Mouse (Mus musculus) urinary bladder, adult 2 months (tissue): Measurements from ENCODE around the gene Mrpl2. TPM values are rescaled to one million over a fixed set of nuclear protein-coding genes. Genes with fewer than 3 reads are reported as not detected.
A peak's percentile ranks its signal among the peaks of the same experiment; 100 is the strongest.

Experiments used
- DNase-seq: peaks from one replicate; pipeline ENCODE4 v3.0.0; 2022; ENCODE audit warnings: low spot score
- polyA plus RNA-seq: library from polyadenylated mRNA; depleted of rRNA; stranded (reverse); fragments of >200 nt; gene quantifications from 2 replicates; pipeline ENCODE4 v1.2.3, GENCODE M21; 2012; rRNA removed

Gene Mrpl2
- polyA plus RNA-seq: 49.8 and 54.6 TPM in 2 replicates

DNA sequence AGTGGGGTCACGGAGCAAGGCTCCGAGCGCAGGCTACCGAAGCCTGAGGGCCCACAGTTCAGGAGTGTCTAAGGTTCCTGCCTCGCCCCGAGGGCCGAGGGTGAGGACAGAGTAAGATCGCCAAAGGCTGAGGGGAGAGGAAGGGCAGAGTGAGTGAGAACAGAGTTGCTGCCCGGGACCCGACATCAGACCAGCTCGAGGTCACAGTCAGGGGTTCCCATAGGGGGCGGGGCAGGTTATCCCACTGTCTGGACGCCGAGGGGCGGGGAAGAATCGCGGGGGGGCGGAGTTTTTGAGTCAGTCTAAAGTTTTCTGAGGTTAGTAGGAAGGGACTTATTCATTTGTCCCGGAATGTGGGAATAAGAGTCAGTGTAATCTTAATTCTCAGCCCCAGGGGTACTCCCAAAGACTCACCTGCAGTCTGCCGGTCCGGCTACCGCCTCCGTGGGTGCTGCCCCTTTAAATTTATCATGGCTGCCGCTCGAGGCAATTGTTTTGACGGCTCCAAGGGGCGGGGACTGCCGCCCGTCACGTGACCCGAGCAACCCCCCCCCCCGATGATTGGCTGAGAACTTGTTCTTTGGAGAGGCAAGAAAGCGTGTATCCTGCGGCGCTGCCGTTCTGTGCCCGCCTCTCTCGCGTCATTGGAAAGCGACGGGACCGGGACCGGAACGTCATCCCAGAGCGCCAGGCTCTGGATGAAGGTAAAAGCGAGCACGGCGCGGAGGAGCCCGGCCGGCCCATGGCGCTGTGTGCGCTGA lies at the start of gene Mrpl2, which contains the start of gene Klc4:
Gene Mrpl2, plus strand, starts transcription at position 669 of the 761 bp plus-strand sequence.
Gene Klc4, minus strand, starts transcription at position 462 of the 761 bp plus-strand sequence.
- peak; percentile 99 for DNase-seq

DNA sequence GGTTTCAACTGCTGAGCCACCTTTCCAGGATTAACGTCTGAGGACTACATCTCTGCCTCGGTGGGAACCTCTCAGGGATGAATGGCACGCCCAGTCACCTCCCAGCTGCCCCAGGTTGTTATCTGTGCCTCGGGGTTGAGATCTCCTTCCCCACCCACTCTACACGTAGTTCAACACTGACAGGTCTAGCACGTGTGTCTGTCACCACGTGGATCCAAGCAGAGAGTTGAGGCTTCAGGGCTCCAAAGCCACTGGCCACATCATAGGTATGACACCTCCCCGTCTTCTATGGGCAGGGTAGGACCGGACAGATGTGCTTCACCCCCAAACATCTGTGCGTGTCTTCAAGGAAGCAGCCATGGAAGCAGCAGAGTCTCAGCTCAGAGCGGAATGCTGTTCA lies 48.1 kb upstream of the Mrpl2 start:
- no peak for DNase-seq

- no peak for DNase-seq
Measured at GRCm38 (mm10) chr17:46598963-46599362, 47.1 kb upstream of the Mrpl2 start.

- DNase-seq: no peak
Measured at GRCm38 (mm10) chr17:46600569-46600968, 45.5 kb upstream of the Mrpl2 start.

GRCm38 (mm10) chr17:46602212-46602611 lies 43.8 kb upstream of the Mrpl2 start:
- no peak for DNase-seq

- DNase-seq: no peak
Measured at GRCm38 (mm10) chr17:46603229-46603628, 42.8 kb upstream of the Mrpl2 start.

- DNase-seq: no peak
Measured at GRCm38 (mm10) chr17:46605126-46605525, 40.9 kb upstream of the Mrpl2 start.

- no peak for DNase-seq
Measured at GRCm38 (mm10) chr17:46605987-46606386, 40.0 kb upstream of the Mrpl2 start.

- DNase-seq: no peak
Measured at GRCm38 (mm10) chr17:46609721-46610514, 36.1 kb upstream of the Mrpl2 start.

- DNase-seq: no peak
Measured at GRCm38 (mm10) chr17:46611316-46611715, 34.7 kb upstream of the Mrpl2 start.

DNA sequence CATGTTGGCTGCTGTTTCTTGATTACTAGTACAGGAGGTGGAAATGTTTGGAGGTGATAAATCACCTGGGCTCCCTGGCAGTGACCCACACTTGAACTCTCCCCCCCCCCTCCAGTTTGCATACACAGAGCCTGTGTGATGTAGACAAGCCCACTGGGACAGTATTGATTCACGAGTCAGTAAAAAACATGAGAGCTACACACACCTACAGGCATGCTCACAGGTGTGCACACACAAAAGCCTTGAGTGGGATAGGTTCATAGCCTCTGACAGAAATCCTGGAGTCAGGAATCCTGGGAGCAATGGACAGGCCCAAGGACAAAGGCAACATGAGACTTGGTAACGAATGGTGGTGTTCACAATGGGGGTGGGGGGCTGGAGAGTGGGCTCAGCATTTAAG lies 33.8 kb upstream of the Mrpl2 start:
- DNase-seq: no peak

- DNase-seq: no peak
Measured at GRCm38 (mm10) chr17:46612820-46613219, 33.2 kb upstream of the Mrpl2 start.

- no peak for DNase-seq
Measured at GRCm38 (mm10) chr17:46613229-46613628, 32.8 kb upstream of the Mrpl2 start.

GRCm38 (mm10) chr17:46617799-46618198 lies 28.2 kb upstream of the Mrpl2 start:
- DNase-seq: no peak

DNA sequence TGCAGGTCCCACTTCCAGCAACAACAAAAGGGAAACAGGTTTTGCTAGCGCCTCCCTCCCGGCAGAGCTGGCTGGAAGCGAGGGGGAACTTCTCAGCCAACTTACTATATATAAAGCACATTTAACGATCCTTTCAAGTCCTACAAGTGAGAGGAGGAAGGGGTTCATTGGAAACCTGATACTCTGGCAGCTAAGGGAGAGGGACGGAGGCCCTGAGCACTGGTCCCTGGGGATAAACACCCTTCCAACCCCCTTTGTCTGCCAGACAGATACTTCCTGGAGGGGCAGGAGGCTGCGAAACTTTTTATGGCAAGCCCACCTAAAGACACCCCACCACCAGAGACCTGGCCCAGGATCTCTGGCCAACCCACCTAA lies 27.6 kb upstream of the Mrpl2 start:
- DNase-seq: no peak

GRCm38 (mm10) chr17:46618769-46619682 lies 27.0 kb upstream of the Mrpl2 start:
- no peak for DNase-seq

DNA sequence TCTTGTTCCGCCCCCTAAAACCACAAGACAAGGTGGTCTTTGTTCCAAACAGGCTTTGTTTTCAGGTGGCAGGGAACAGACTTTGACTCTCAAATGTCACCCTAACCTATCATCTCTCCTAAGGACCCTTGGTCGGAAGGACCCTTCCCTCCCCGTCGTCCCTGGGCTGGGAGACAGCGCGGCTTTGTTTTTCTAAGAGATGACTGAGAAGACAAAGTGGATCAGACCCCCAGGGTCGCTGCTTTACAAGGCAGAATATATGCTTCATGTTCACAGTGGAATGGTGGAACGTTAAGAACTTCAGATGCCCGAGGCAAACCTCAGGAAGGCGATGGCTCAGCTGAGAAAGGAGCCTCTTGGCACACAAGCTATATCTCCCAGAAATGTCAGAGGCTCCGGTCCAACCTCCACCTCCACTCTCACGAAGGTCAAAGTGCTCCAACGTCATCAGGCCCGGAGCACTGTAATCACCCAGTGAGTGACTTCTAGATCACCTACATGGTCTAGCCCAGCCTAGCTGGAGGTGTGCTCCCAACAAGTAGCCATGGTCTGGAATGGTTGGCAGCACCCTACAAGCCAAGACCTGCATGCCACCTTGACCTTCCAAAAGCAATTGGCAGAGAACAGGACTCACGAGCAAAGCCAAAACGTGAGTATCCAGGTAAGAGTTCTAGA lies 26.2 kb upstream of the Mrpl2 start:
- DNase-seq: no peak

- no peak for DNase-seq
Measured at GRCm38 (mm10) chr17:46621324-46621723, 24.7 kb upstream of the Mrpl2 start.

- no peak for DNase-seq
Measured at GRCm38 (mm10) chr17:46622269-46622668, 23.8 kb upstream of the Mrpl2 start.

- DNase-seq: no peak
Measured at GRCm38 (mm10) chr17:46623819-46624557, 22.0 kb upstream of the Mrpl2 start.

GRCm38 (mm10) chr17:46624598-46624997 lies 21.4 kb upstream of the Mrpl2 start:
- no peak for DNase-seq
